Comparison of ENCODE assay signal across 7 mouse cellular contexts in genomic region chr11:75647681-75648211, GRCm38 (mm10). TPM values are rescaled to one million over a fixed set of nuclear protein-coding genes. Genes with fewer than 3 reads are reported as not detected.
DNase-seq lines count a peak whose midpoint lies in the region; ATAC-seq lines count a peak whose summit lies in the region.

No protein-coding gene starts in this region.

- no peaks in the 10 kb centered on the region for H3K9me3 ChIP-seq in embryonic facial prominence, embryonic 10.5 days
- no peaks in the 10 kb centered on the region for H3K9me3 ChIP-seq in neural tube, embryonic 15.5 days (replicated peaks)
- no peaks in the 10 kb centered on the region for H3K9me3 ChIP-seq in kidney, embryonic 14.5 days (ENCODE audit: control insufficient read depth, low read length)

- peaks cover 9% of the 10 kb centered on the region for H3K27me3 ChIP-seq in embryonic facial prominence, embryonic 10.5 days (replicated peaks; ENCODE audit: low read depth, poor library complexity, severe bottlenecking)
- 0 out of 2 replicates have a peak, but pooled peaks cover 8% of the 10 kb centered on the region for H3K27me3 ChIP-seq in neural tube, embryonic 15.5 days (replicated peaks)
- no peaks in the 10 kb centered on the region for H3K27me3 ChIP-seq in kidney, embryonic 14.5 days (ENCODE audit: control insufficient read depth, insufficient read depth, low read length)

- H3K4me1 ChIP-seq in brown adipose tissue, adult 24 weeks (ENCODE audit: control insufficient read depth, insufficient read depth, insufficient read length, low read length) = peaks cover 20% of the 10 kb centered on the region
- H3K4me1 ChIP-seq in embryonic facial prominence, embryonic 10.5 days = peaks cover 34% of the 10 kb centered on the region
- H3K4me1 ChIP-seq in neural tube, embryonic 15.5 days = peaks cover 30% of the 10 kb centered on the region
- peaks cover 13% of the 10 kb centered on the region for H3K4me1 ChIP-seq in kidney, embryonic 14.5 days (ENCODE audit: control insufficient read depth, insufficient read depth, low read length)

- ATAC-seq in neural tube, embryonic 15.5 days (ENCODE audit: low FRiP score) = peak; percentile 46; the same call in 1 of the 2 replicates
- ATAC-seq in kidney, embryonic 14.5 days (ENCODE audit: low FRiP score, low TSS enrichment) = no peak

- no peak overlapping the region for H3K9ac ChIP-seq in neural tube, embryonic 15.5 days (replicated peaks)
- no peak overlapping the region for H3K9ac ChIP-seq in kidney, embryonic 14.5 days (ENCODE audit: low read depth, low read length)

- DNase-seq in left cerebral cortex, postnatal 25 days (ENCODE audit: low spot score in 2 of 2) = peak; percentile 32 to 64
- no peak for DNase-seq in left cerebral cortex, adult 18-20 months (ENCODE audit: low spot score in 2 of 2)
- no peak for DNase-seq in embryonic facial prominence, embryonic 10.5 days (ENCODE audit: low spot score)
- peak; percentile 82 to 85 for DNase-seq in heart, postnatal 10 days

- intact Hi-C loops in left cerebral cortex, postnatal 25 days (cut with DNase I) = no loop called here
- intact Hi-C loops in heart, postnatal 10 days (cut with DNase I) = loop anchor here (1.0 kb wide), 1 partner anchor 12 kb away; no protein-coding TSS in a partner anchor

- no peak overlapping the region for H3K4me2 ChIP-seq in neural tube, embryonic 15.5 days
- no peak overlapping the region for H3K4me2 ChIP-seq in kidney, embryonic 14.5 days (replicated peaks; ENCODE audit: low read depth, low read length)

- peak overlapping the region; percentile 46 for H3K27ac ChIP-seq in brown adipose tissue, adult 24 weeks (replicated peaks; ENCODE audit: low read depth, low read length)
- 0 out of 2 replicates have a peak overlapping the region, but pooled peaks have one; percentile 14 for H3K27ac ChIP-seq in embryonic facial prominence, embryonic 10.5 days (replicated peaks)
- 0 out of 2 replicates have a peak overlapping the region, but pooled peaks have one; percentile 28 for H3K27ac ChIP-seq in neural tube, embryonic 15.5 days (replicated peaks)
- H3K27ac ChIP-seq in kidney, embryonic 14.5 days (ENCODE audit: low read depth, low read length) = no peak overlapping the region

- 72% methylated on average over 6 of the region's 6 CpGs for WGBS in embryonic facial prominence, embryonic 10.5 days
- 53% methylated on average over 6 of the region's 6 CpGs for WGBS in neural tube, embryonic 15.5 days
- WGBS in kidney, embryonic 14.5 days = 70% methylated on average over 6 of the region's 6 CpGs

- peaks cover 6% of the 10 kb centered on the region; the same call in 1 of the 2 replicates for H3K36me3 ChIP-seq in embryonic facial prominence, embryonic 10.5 days (replicated peaks)
- no peaks in the 10 kb centered on the region for H3K36me3 ChIP-seq in neural tube, embryonic 15.5 days
- H3K36me3 ChIP-seq in kidney, embryonic 14.5 days (ENCODE audit: control insufficient read depth, insufficient read depth, low read length) = no peaks in the 10 kb centered on the region

- no peak overlapping the region for H3K4me3 ChIP-seq in brown adipose tissue, adult 24 weeks (ENCODE audit: insufficient read depth, low read depth, low read length)
- no peak overlapping the region for H3K4me3 ChIP-seq in embryonic facial prominence, embryonic 10.5 days
- H3K4me3 ChIP-seq in neural tube, embryonic 15.5 days (replicated peaks) = no peak overlapping the region
- no peak overlapping the region for H3K4me3 ChIP-seq in kidney, embryonic 14.5 days (ENCODE audit: low read length)

RNA-seq across cellular contexts. Expression of gene Myo1c, which starts 2.6 kb away (rescaled TPM):
- 10 to 100 TPM; 17.4 to 19.0 TPM for total RNA-seq in left cerebral cortex, postnatal 25 days (2021)
- total RNA-seq in left cerebral cortex, adult 18-20 months (2021) = 10 to 100 TPM; 20.9 to 25.1 TPM
- 65.7 and 72.5 TPM in 2 replicates for polyA plus RNA-seq in brown adipose tissue, adult 24 weeks (2012; ENCODE audit: insufficient read depth, insufficient read length, missing spikeins)
- polyA plus RNA-seq in embryonic facial prominence, embryonic 10.5 days (2016; fragmentation: Nextera tagmentation; extraction: Ambion mirVana) = 19.3 and 22.3 TPM in 2 replicates
- total RNA-seq in heart, postnatal 10 days (2021) = 100 to 1,000 TPM; 151 to 153 TPM
- polyA plus RNA-seq in neural tube, embryonic 15.5 days (2015; fragmentation: Nextera tagmentation; extraction: Ambion mirVana) = 12.4 and 22.0 TPM in 2 replicates
- 21.5 and 32.0 TPM in 2 replicates for polyA plus RNA-seq in kidney, embryonic 14.5 days (2014; fragmentation: Nextera tagmentation; extraction: Ambion mirVana)

RNA-seq across cellular contexts. Expression of gene Inpp5k, which starts 17.0 kb away (rescaled TPM):
- total RNA-seq in left cerebral cortex, postnatal 25 days (2021) = 10 to 100 TPM; 38.5 to 41.3 TPM
- total RNA-seq in left cerebral cortex, adult 18-20 months (2021) = 10 to 100 TPM; 36.1 to 36.6 TPM
- polyA plus RNA-seq in brown adipose tissue, adult 24 weeks (2012; ENCODE audit: insufficient read depth, insufficient read length, missing spikeins) = 19.1 and 24.1 TPM in 2 replicates
- 16.5 and 19.0 TPM in 2 replicates for polyA plus RNA-seq in embryonic facial prominence, embryonic 10.5 days (2016; fragmentation: Nextera tagmentation; extraction: Ambion mirVana)
- 10 to 100 TPM; 35.4 to 37.3 TPM for total RNA-seq in heart, postnatal 10 days (2021)
- 39.0 and 39.7 TPM in 2 replicates for polyA plus RNA-seq in neural tube, embryonic 15.5 days (2015; fragmentation: Nextera tagmentation; extraction: Ambion mirVana)
- polyA plus RNA-seq in kidney, embryonic 14.5 days (2014; fragmentation: Nextera tagmentation; extraction: Ambion mirVana) = 24.9 and 30.1 TPM in 2 replicates

RNA-seq across cellular contexts. Expression of gene Crk, which starts 31.3 kb away (rescaled TPM):
- 100 to 1,000 TPM; 125 to 137 TPM for total RNA-seq in left cerebral cortex, postnatal 25 days (2021)
- 100 to 1,000 TPM; 126 to 132 TPM for total RNA-seq in left cerebral cortex, adult 18-20 months (2021)
- 56.9 and 64.4 TPM in 2 replicates for polyA plus RNA-seq in brown adipose tissue, adult 24 weeks (2012; ENCODE audit: insufficient read depth, insufficient read length, missing spikeins)
- 112 and 114 TPM in 2 replicates for polyA plus RNA-seq in embryonic facial prominence, embryonic 10.5 days (2016; fragmentation: Nextera tagmentation; extraction: Ambion mirVana)
- total RNA-seq in heart, postnatal 10 days (2021) = 100 to 1,000 TPM; 108 to 112 TPM
- 102 and 107 TPM in 2 replicates for polyA plus RNA-seq in neural tube, embryonic 15.5 days (2015; fragmentation: Nextera tagmentation; extraction: Ambion mirVana)
- 66.1 and 119 TPM in 2 replicates for polyA plus RNA-seq in kidney, embryonic 14.5 days (2014; fragmentation: Nextera tagmentation; extraction: Ambion mirVana)

RNA-seq across cellular contexts. Expression of gene Pitpna, which starts 59.8 kb away (rescaled TPM):
- 100 to 1,000 TPM; 330 to 346 TPM for total RNA-seq in left cerebral cortex, postnatal 25 days (2021)
- 100 to 1,000 TPM; 330 to 343 TPM for total RNA-seq in left cerebral cortex, adult 18-20 months (2021)
- polyA plus RNA-seq in brown adipose tissue, adult 24 weeks (2012; ENCODE audit: insufficient read depth, insufficient read length, missing spikeins) = 75.9 and 86.5 TPM in 2 replicates
- polyA plus RNA-seq in embryonic facial prominence, embryonic 10.5 days (2016; fragmentation: Nextera tagmentation; extraction: Ambion mirVana) = 61.5 TPM in 2 replicates
- total RNA-seq in heart, postnatal 10 days (2021) = 100 to 1,000 TPM; 146 to 150 TPM
- polyA plus RNA-seq in neural tube, embryonic 15.5 days (2015; fragmentation: Nextera tagmentation; extraction: Ambion mirVana) = 113 and 117 TPM in 2 replicates
- polyA plus RNA-seq in kidney, embryonic 14.5 days (2014; fragmentation: Nextera tagmentation; extraction: Ambion mirVana) = 78.2 and 99.5 TPM in 2 replicates

Comparison
In these comparisons a context has a peak if more than half of its experiments do, and no peak if none do; other contexts are left out.
1. DNase-seq: peak in left cerebral cortex, postnatal 25 days (2 of 2) and heart, postnatal 10 days (2 of 2); none in left cerebral cortex, adult 18-20 months (0 of 2) and embryonic facial prominence, embryonic 10.5 days (single experiment).